Mouse (Mus musculus): ENCODE measurements around the gene Wnt6. TPM values are rescaled to one million over a fixed set of nuclear protein-coding genes. Genes with fewer than 3 reads are reported as not detected.

Gene Wnt6
- polyA plus RNA-seq, 1 experiment = 0.27 TPM

DNA sequence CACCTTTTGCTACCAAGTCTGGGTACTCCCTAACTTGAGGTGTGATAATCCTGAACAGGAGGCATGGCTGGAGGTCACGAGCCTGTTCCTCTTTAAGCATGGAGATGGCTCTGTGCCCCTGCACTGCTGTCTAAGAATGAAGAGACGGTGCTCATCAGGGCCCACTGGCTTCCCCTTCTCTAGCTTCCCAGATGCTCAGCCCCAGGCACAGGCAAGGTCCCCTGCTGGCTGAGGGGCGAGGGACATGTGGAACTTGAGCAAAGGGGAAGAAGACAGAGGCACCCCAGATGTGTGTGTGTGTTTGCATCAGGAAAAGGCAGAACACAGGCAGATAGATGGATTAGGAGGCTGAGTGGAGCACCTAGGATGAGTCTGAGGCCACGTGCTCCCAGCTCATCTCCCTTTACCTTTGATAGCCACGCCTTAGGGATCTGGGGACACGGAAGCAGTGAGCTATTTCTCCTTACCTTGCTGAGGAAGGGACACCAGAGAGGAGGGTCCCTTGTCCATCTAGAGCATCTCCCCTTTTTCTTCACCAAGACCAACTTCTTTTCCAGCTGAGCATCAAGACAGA lies 17.0 kb downstream of the Wnt6 start:
- 52% methylated on average over 6 of the region's 6 CpGs for WGBS
- TF ChIP-seq CTCF (conservative IDR thresholded peaks at IDR 0.05; ENCODE audit: insufficient read depth, insufficient read length, low read depth, low read length) = no peak
- TF ChIP-seq POLR2A (IDR thresholded peaks at IDR 0.05; ENCODE audit: low read depth, low read length) = no peak
- Histone ChIP-seq H3K4me1 (ENCODE audit: control insufficient read depth, insufficient read depth, low read length) (no peaks in the 10 kb centered on the region), H3K4me3 (ENCODE audit: insufficient read depth, low read depth, low read length) (no peak overlapping the region), H3K36me3 (ENCODE audit: control insufficient read depth, insufficient read depth, low read length) (no peaks in the 10 kb centered on the region), H3K27me3 (replicated peaks; ENCODE audit: control insufficient read depth, insufficient read depth, low read length) (no peaks in the 10 kb centered on the region; the same call in 1 of the 2 replicates), H3K27ac (ENCODE audit: insufficient read depth, low read depth, low read length) (no peak overlapping the region)
- no peak for DNase-seq

DNA sequence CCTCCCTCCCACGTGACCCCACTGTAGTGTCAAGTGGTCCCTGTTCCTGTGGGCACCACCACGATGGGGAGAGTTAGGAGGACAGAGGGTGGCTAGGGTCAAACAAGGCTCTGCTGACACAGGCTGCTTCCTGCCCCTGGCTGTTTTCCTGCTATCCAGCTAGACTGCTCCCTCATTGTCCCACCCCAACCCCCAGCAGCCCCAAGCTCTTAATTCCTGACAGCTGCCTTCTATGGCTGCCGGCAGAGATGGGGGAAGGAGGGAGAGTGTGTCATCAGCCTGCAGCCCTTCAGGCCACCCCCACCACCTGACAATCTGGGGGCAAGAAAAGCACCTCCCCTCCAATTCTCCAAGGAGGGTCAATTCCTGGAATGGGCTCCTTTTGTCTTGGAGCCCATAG lies 18.4 kb downstream of the Wnt6 start:
- no peaks in the 10 kb centered on the region for H3K4me1 ChIP-seq (ENCODE audit: control insufficient read depth, insufficient read depth, low read length)
- H3K4me3 ChIP-seq (ENCODE audit: insufficient read depth, low read depth, low read length) = no peak overlapping the region
- DNase-seq = no peak
- WGBS = 42% methylated on average over 3 of the region's 3 CpGs
- no peak overlapping the region for H3K27ac ChIP-seq (ENCODE audit: insufficient read depth, low read depth, low read length)
- TF ChIP-seq POLR2A (IDR thresholded peaks at IDR 0.05; ENCODE audit: low read depth, low read length) = no peak
- TF ChIP-seq CTCF (conservative IDR thresholded peaks at IDR 0.05; ENCODE audit: insufficient read depth, insufficient read length, low read depth, low read length) = no peak
- no peaks in the 10 kb centered on the region; the same call in 1 of the 2 replicates for H3K27me3 ChIP-seq (replicated peaks; ENCODE audit: control insufficient read depth, insufficient read depth, low read length)
- no peaks in the 10 kb centered on the region for H3K36me3 ChIP-seq (ENCODE audit: control insufficient read depth, insufficient read depth, low read length)

DNA sequence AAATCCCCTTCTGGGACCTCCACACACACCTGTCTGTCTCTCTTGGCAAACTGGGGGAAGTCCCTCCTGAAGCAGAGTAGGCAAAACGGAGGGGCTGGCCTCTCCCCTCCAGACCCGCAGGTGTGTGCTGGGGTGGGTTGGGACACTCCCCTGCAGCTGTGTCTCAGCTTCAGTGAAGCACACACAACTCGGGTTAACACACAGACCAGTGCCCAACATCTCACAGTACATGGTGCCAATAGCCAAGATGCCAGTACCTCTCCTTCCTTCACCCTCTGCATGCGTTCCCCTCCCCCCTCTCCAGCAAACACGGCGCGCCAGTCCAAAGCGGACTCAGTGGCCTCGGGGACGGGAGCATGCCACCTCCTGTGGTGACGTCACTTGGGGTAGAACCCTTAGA lies 19.6 kb downstream of the Wnt6 start, which contains the start of gene Wnt10a:
Gene Wnt10a, plus strand, starts transcription at position 268 of the 400 bp plus-strand sequence.
- Histone ChIP-seq H3K27ac (ENCODE audit: insufficient read depth, low read depth, low read length) (no peak within 1 kb of the TSS), H3K36me3 (ENCODE audit: control insufficient read depth, insufficient read depth, low read length) (no peaks in the 10 kb centered on the region), H3K4me1 (ENCODE audit: control insufficient read depth, insufficient read depth, low read length) (no peaks in the 10 kb centered on the region), H3K4me3 (ENCODE audit: insufficient read depth, low read depth, low read length) (no peak within 1 kb of the TSS), H3K27me3 (replicated peaks; ENCODE audit: control insufficient read depth, insufficient read depth, low read length) (no peaks in the 10 kb centered on the region; the same call in 1 of the 2 replicates)
- 4% methylated on average over 11 of the region's 11 CpGs for WGBS
- no peak for TF ChIP-seq POLR2A (IDR thresholded peaks at IDR 0.05; ENCODE audit: low read depth, low read length)
- TF ChIP-seq CTCF (conservative IDR thresholded peaks at IDR 0.05; ENCODE audit: insufficient read depth, insufficient read length, low read depth, low read length) = no peak
- peak; percentile 29 for DNase-seq

DNA sequence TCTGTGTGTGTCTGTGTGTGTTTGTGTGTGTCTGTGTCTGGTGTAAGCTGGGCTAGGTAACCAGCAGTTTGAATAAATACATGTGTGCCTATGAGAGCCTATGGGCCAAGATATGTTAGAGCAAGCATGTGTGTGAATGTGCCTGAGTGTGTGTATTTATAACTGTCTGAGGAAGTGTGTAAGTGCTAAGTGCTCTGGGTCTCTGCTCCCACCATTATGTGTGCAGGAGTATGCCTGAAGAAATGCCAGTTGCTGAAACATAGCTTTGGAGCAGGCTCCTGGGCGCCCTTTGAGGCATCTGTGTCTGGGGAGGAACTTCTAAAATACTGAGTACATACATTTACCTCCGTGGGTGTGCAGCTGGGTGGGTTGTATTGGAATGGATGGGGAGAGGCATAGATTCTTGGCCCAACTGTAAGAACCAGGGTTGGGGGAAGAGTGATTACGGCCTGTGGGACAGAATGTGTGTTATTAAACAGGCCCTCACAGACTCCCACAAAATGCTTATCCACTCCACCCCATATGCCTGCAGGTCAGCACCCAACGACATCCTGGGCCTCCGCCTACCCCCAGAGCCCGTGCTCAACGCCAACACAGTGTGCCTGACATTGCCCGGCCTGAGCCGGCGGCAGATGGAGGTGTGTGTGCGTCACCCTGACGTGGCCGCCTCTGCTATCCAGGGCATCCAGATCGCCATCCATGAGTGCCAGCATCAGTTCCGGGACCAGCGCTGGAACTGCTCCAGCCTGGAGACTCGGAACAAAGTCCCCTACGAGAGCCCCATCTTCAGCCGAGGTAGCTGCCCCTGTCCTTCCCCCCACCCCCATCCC lies 21.4 kb downstream of the Wnt6 start:
- Histone ChIP-seq H3K27me3 (replicated peaks; ENCODE audit: control insufficient read depth, insufficient read depth, low read length) (no peaks in the 10 kb centered on the region; the same call in 1 of the 2 replicates), H3K36me3 (ENCODE audit: control insufficient read depth, insufficient read depth, low read length) (no peaks in the 10 kb centered on the region), H3K4me1 (ENCODE audit: control insufficient read depth, insufficient read depth, low read length) (no peaks in the 10 kb centered on the region), H3K27ac (ENCODE audit: insufficient read depth, low read depth, low read length) (no peak overlapping the region), H3K4me3 (ENCODE audit: insufficient read depth, low read depth, low read length) (no peak overlapping the region)
- DNase-seq = no peak
- TF ChIP-seq CTCF (conservative IDR thresholded peaks at IDR 0.05; ENCODE audit: insufficient read depth, insufficient read length, low read depth, low read length) (no peak), POLR2A (IDR thresholded peaks at IDR 0.05; ENCODE audit: low read depth, low read length) (no peak)
- 39% methylated on average over 19 of the region's 19 CpGs for WGBS

DNA sequence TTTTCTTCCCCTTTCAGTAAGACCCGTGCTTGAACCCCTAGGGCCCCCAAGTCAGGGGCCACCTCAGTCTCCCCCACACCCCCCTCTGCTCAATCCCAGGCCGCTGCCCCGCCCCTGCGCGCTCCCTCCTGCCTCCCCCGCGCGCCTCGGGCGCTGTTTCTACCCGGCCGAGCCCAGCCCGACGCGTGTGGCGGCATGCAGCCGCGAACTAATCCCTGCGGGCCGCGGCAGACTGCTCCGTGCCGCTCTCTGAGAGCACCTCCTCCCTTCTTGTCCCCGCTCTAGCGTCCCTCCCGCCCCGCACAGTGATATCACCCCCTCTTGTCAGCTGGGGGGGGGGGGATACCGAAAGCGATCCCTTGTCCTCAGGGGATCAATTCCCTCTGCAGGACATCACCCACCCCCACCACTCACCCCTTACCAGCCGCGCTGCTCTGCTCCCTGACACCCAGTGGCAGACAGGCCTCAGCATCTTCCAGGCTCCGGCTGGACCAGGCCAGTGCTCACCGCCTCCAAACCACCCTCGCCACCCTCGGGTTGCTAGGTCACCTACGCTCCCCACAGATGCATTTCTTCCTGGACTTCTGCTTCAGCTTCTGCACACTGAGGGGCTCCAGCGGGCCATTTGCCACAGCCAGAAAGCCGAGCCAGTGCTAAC lies 22.9 kb downstream of the Wnt6 start:
- WGBS = 2% methylated on average over 38 of the region's 38 CpGs

DNA sequence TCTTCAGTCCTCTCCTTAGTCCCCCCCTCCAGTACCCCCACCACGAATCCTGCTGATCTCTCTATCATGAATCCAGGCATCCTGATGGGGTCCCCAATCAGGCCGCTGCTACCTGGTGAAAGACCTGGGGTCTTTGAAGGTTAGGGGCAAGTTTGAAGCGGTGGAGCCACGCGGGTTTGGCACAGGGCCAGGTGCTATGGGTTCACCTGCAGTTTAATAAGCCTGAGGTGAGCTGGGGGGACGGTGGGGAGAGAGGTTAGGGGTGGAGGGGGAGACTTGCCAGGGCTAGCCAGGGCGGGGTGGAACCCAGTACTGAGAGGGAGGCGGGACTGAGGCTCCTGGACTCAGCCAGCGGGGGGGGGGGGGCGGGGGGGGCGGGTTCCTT lies 23.4 kb downstream of the Wnt6 start:
- Histone ChIP-seq H3K4me3 (ENCODE audit: insufficient read depth, low read depth, low read length) (no peak overlapping the region), H3K27me3 (replicated peaks; ENCODE audit: control insufficient read depth, insufficient read depth, low read length) (no peaks in the 10 kb centered on the region; the same call in 1 of the 2 replicates), H3K36me3 (ENCODE audit: control insufficient read depth, insufficient read depth, low read length) (no peaks in the 10 kb centered on the region), H3K4me1 (ENCODE audit: control insufficient read depth, insufficient read depth, low read length) (no peaks in the 10 kb centered on the region), H3K27ac (ENCODE audit: insufficient read depth, low read depth, low read length) (no peak overlapping the region)
- no peak for TF ChIP-seq POLR2A (IDR thresholded peaks at IDR 0.05; ENCODE audit: low read depth, low read length)
- TF ChIP-seq CTCF (conservative IDR thresholded peaks at IDR 0.05; ENCODE audit: insufficient read depth, insufficient read length, low read depth, low read length) = no peak
- no peak for DNase-seq
- WGBS = 8% methylated on average over 9 of the region's 11 CpGs

More for the DNA sequence above, 22.9 kb downstream of the Wnt6 start:
- H3K4me1 ChIP-seq (ENCODE audit: control insufficient read depth, insufficient read depth, low read length) = no peaks in the 10 kb centered on the region
- TF ChIP-seq CTCF (conservative IDR thresholded peaks at IDR 0.05; ENCODE audit: insufficient read depth, insufficient read length, low read depth, low read length) = no peak
- no peak overlapping the region for H3K27ac ChIP-seq (ENCODE audit: insufficient read depth, low read depth, low read length)
- no peaks in the 10 kb centered on the region; the same call in 1 of the 2 replicates for H3K27me3 ChIP-seq (replicated peaks; ENCODE audit: control insufficient read depth, insufficient read depth, low read length)
- no peak overlapping the region for H3K4me3 ChIP-seq (ENCODE audit: insufficient read depth, low read depth, low read length)
- no peak for DNase-seq
- no peaks in the 10 kb centered on the region for H3K36me3 ChIP-seq (ENCODE audit: control insufficient read depth, insufficient read depth, low read length)

DNA sequence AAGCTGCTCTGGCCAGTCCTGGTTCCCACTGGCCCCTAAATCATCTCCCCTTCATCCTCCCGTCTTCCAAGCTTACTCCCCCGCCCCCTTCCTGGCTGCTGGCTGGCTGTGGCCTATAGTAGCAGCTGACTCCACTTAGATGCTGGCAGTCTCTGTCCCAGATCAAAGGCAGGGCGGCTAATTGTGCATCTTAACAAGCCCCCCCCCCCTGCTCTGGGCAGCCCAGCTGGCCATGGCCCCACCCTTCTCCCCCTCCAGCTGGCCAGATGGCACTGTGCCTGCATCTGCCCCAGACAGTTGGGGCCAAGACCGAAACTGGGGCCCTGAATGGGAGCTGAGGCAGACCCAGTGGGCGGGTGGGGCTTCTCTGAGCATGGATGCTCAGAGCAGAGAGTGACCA lies 25.8 kb downstream of the Wnt6 start:
- Histone ChIP-seq H3K27me3 (replicated peaks; ENCODE audit: control insufficient read depth, insufficient read depth, low read length) (no peaks in the 10 kb centered on the region), H3K27ac (ENCODE audit: insufficient read depth, low read depth, low read length) (no peak overlapping the region), H3K4me1 (ENCODE audit: control insufficient read depth, insufficient read depth, low read length) (no peaks in the 10 kb centered on the region), H3K4me3 (ENCODE audit: insufficient read depth, low read depth, low read length) (no peak overlapping the region), H3K36me3 (ENCODE audit: control insufficient read depth, insufficient read depth, low read length) (no peaks in the 10 kb centered on the region)
- no peak for TF ChIP-seq POLR2A (IDR thresholded peaks at IDR 0.05; ENCODE audit: low read depth, low read length)
- TF ChIP-seq CTCF (conservative IDR thresholded peaks at IDR 0.05; ENCODE audit: insufficient read depth, insufficient read length, low read depth, low read length) = no peak
- DNase-seq = no peak
- WGBS = 41% methylated on average over 5 of the region's 5 CpGs

Measured in kidney, adult 2 months (tissue).